Mouse (Mus musculus) forebrain, embryonic 13.5 days (tissue): ENCODE measurements around the gene Socs7. TPM values are rescaled to one million over a fixed set of nuclear protein-coding genes. Genes with fewer than 3 reads are reported as not detected.

Experiments
- ATAC-seq: fragments of 200-750 bp; cut with Nextera tagmentation; 2 replicates; pipeline ENCODE4 v1.8.0; 2017
- H3K27ac ChIP-seq: fragments of 300-500 bp; sonication (generic); 2 replicates; pipeline ENCODE4 v1.5.1; 2015; ENCODE audit warnings: inconsistent platforms, mild to moderate bottlenecking, moderate library complexity
- H3K27me3 ChIP-seq: fragments of 300-500 bp; sonication (generic); 2 replicates; pipeline ENCODE4 v1.6.1; 2015; ENCODE audit warnings: mild to moderate bottlenecking, inconsistent platforms
- H3K36me3 ChIP-seq: fragments of 300-500 bp; sonication (generic); 2 replicates; pipeline ENCODE4 v1.6.1; 2015; ENCODE audit warnings: mild to moderate bottlenecking, inconsistent platforms; ENCODE audit not compliant: poor library complexity, severe bottlenecking
- H3K4me1 ChIP-seq: fragments of 300-500 bp; sonication (generic); 2 replicates; pipeline ENCODE4 v1.6.1; 2015; ENCODE audit warnings: inconsistent platforms
- H3K4me2 ChIP-seq: fragments of 300-500 bp; sonication (generic); 2 replicates; pipeline ENCODE4 v1.6.1; 2015; ENCODE audit warnings: inconsistent platforms, mild to moderate bottlenecking, moderate library complexity
- H3K4me3 ChIP-seq: fragments of 300-500 bp; sonication (generic); 2 replicates; pipeline ENCODE4 v1.5.1; 2015; ENCODE audit warnings: mild to moderate bottlenecking, inconsistent platforms
- H3K9ac ChIP-seq: fragments of 300-500 bp; sonication (generic); 2 replicates; pipeline ENCODE4 v1.6.1; 2015; ENCODE audit warnings: mild to moderate bottlenecking, inconsistent platforms
- H3K9me3 ChIP-seq: fragments of 300-500 bp; sonication (generic); replicated peaks from 2 replicates; pipeline ENCODE4 v1.6.1; 2016; ENCODE audit warnings: inconsistent platforms
- WGBS: fragments of 180-500 bp; shearing (Covaris S2); methylation state at CpG from one replicate; pipeline ENCODE4 v1.1.7; 2015; 5-methylcytosine and 5-hydroxymethylcytosine counted together
- polyA plus RNA-seq: library from polyadenylated mRNA; unstranded; fragments of >200 nt; fragmentation: Nextera tagmentation; extraction: Ambion mirVana; gene quantifications from 2 replicates; pipeline ENCODE4 v1.2.1, GENCODE M21; 2015

Socs7 gene
- polyA plus RNA-seq, 1 experiment from 2014 or later = 7.7 TPM

DNA sequence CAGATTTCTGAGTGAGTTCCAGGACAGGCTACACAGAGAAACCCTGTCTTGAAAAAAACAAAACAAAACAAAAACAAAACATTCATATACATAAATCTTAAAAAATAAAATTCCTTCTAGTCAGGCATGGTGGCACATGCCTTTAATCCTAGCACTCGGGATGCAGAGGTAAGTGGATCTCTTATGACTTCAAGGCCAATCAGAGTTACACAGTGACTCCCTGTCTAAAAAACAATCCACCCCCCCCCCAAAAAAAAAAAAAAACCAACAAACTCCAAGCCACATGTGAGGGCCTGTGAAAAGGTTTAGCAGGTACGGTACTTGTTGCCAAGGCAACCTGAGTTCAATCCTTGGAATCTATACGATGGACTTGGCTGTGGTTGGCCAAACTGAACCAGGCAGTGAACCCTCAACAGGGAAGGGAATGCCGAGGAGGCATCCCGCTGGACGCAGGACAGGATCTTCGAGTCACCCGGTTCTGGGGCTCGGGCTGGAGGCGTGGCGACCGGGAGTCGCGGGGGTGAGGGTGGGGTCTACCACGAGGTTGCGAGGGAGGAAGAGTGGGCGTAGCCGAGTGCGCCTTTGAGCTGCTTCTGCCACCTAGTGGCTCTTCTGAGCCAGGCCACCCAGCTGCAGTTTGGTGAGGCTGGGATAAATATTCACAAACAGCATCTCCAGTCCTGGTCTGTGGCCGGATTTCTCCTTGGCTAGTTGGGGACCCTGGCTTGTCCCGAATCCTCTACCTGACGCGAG lies 37.8 kb downstream of the Socs7 start:
- Histone ChIP-seq H3K9ac (peak overlapping the region; percentile 37), H3K4me3 (peak overlapping the region; percentile 32), H3K36me3 (peaks cover 21% of the 10 kb centered on the region), H3K27ac (no peak overlapping the region), H3K4me2 (peak overlapping the region; percentile 67), H3K4me1 (peaks cover 26% of the 10 kb centered on the region), H3K9me3 (no peaks in the 10 kb centered on the region), H3K27me3 (peaks cover 5% of the 10 kb centered on the region; the same call in 1 of the 2 replicates)
- 5% methylated on average over 23 of the region's 23 CpGs for WGBS
- ATAC-seq = peak; percentile 58

GRCm38 (mm10) chr11:97401082-97401481 lies 38.7 kb downstream of the Socs7 start:
- Histone ChIP-seq H3K27ac (peak overlapping the region; percentile 75), H3K36me3 (peaks cover 12% of the 10 kb centered on the region), H3K4me3 (no peak overlapping the region), H3K27me3 (peaks cover 14% of the 10 kb centered on the region), H3K4me2 (peak overlapping the region; percentile 67), H3K9ac (peak overlapping the region; percentile 37), H3K4me1 (peaks cover 36% of the 10 kb centered on the region), H3K9me3 (no peaks in the 10 kb centered on the region)
- 7% methylated on average over 6 of the region's 6 CpGs for WGBS
- ATAC-seq = peak; percentile 54

GRCm38 (mm10) chr11:97401686-97402435 lies 39.5 kb downstream of the Socs7 start:
- ATAC-seq = no peak
- Histone ChIP-seq H3K4me3 (no peak overlapping the region), H3K4me1 (peaks cover 44% of the 10 kb centered on the region), H3K27ac (peak overlapping the region; percentile 75), H3K9ac (no peak overlapping the region), H3K27me3 (peaks cover 22% of the 10 kb centered on the region), H3K36me3 (peaks cover 4% of the 10 kb centered on the region; the same call in 1 of the 2 replicates), H3K9me3 (no peaks in the 10 kb centered on the region), H3K4me2 (no peak overlapping the region)
- 80% methylated on average over 3 of the region's 3 CpGs for WGBS

GRCm38 (mm10) chr11:97402746-97403145 lies 40.4 kb downstream of the Socs7 start:
- no peak overlapping the region for H3K4me2 ChIP-seq
- no peaks in the 10 kb centered on the region for H3K9me3 ChIP-seq
- no peak for ATAC-seq
- H3K9ac ChIP-seq = no peak overlapping the region
- H3K36me3 ChIP-seq = no peaks in the 10 kb centered on the region
- no peak overlapping the region for H3K4me3 ChIP-seq
- 11% methylated on average over 2 of the region's 2 CpGs for WGBS
- H3K27me3 ChIP-seq = peaks cover 30% of the 10 kb centered on the region
- H3K27ac ChIP-seq = no peak overlapping the region
- peaks cover 48% of the 10 kb centered on the region for H3K4me1 ChIP-seq

GRCm38 (mm10) chr11:97403614-97404183 lies 41.3 kb downstream of the Socs7 start:
- WGBS = 46% methylated on average over 8 of the region's 8 CpGs
- H3K4me1 ChIP-seq = peaks cover 48% of the 10 kb centered on the region
- peaks cover 33% of the 10 kb centered on the region for H3K27me3 ChIP-seq
- 0 out of 2 replicates have a peak overlapping the region, but pooled peaks have one; percentile 6 for H3K27ac ChIP-seq
- peak overlapping the region; percentile 96 for H3K4me2 ChIP-seq
- H3K9me3 ChIP-seq = no peaks in the 10 kb centered on the region
- H3K4me3 ChIP-seq = peak overlapping the region; percentile 59
- H3K9ac ChIP-seq = no peak overlapping the region
- no peaks in the 10 kb centered on the region for H3K36me3 ChIP-seq
- ATAC-seq = no peak

- Histone ChIP-seq H3K4me3 (peak overlapping the region; percentile 59), H3K27ac (peak overlapping the region; percentile 19; the same call in 1 of the 2 replicates), H3K27me3 (peaks cover 33% of the 10 kb centered on the region), H3K9me3 (no peaks in the 10 kb centered on the region), H3K4me1 (peaks cover 48% of the 10 kb centered on the region), H3K36me3 (no peaks in the 10 kb centered on the region), H3K9ac (peak overlapping the region; percentile 75), H3K4me2 (peak overlapping the region; percentile 96)
- peak; percentile 60 for ATAC-seq
- WGBS = under 1% methylated on average over 45 of the region's 61 CpGs
Observed at GRCm38 (mm10) chr11:97404184-97404760, 41.9 kb downstream of the Socs7 start.

DNA sequence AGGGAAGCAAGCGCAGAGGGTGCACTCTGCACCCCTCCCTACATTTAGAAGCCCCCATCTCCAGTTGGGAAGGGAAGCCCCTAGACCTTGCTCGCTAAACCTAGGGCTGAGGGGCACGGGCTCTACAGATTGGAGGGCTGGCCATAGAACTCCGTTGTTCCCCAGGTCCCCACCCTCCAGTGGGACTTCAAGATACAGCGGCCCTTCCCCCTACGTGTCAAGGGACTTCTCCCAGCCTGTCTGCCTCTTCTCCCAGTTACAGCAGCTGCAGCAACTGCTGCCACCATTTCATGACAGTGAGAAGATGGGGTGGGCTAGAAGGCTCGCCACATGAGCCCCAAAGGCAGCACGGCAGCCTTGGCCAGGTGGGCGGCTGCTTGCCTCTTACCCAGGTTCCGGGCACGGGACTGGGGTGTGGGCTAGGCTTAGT lies 42.4 kb downstream of the Socs7 start:
- H3K27me3 ChIP-seq = peaks cover 33% of the 10 kb centered on the region
- H3K27ac ChIP-seq = peak overlapping the region; percentile 19; the same call in 1 of the 2 replicates
- no peaks in the 10 kb centered on the region for H3K36me3 ChIP-seq
- peak overlapping the region; percentile 75 for H3K9ac ChIP-seq
- H3K9me3 ChIP-seq = no peaks in the 10 kb centered on the region
- peak; percentile 25; the same call in 1 of the 2 replicates for ATAC-seq
- WGBS = 1% methylated on average over 11 of the region's 11 CpGs
- H3K4me3 ChIP-seq = peak overlapping the region; percentile 59
- peaks cover 48% of the 10 kb centered on the region for H3K4me1 ChIP-seq
- peak overlapping the region; percentile 96 for H3K4me2 ChIP-seq

DNA sequence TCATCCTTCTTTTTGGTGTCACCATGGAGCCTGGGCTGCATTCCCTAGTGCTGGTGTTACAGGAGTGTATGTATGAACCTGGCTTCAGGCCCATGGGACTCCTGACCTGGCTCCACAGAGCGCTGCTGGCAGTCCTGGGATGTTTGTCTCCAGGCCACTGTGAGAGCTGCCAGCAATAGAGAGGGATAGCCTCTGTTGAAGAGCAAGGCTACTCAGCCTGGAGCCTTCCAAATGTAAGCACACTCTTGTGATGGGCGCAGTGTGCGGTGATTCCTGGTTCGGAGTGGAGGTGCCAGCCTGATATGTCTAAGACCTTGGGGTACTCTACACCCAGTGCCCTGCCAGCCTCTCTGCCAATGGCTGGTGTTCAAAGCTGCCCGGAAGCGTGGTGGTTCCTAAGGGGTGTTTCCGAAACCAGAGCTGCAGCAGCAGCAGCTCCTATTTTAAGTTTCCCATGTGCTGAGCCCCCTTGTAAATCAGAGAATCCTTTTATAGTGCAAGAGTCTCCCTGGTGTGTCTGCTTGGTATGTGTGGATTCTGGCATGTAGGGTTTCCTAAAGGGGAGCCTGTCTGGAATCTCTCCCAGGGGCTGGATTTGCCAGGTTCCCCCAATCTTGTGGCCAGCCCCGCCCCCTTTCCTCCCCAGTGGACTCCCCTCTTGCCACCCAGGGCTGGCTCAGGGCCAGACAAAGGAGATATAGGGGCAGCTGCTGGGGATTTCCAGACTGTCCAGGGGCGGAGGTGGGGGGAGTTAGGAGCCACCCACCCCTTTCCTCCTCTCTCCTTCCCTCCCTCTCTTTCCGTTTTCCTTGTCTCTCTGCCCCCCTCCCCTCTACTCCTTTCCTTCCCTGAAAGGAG lies 44.0 kb downstream of the Socs7 start:
- no peak overlapping the region for H3K27ac ChIP-seq

DNA sequence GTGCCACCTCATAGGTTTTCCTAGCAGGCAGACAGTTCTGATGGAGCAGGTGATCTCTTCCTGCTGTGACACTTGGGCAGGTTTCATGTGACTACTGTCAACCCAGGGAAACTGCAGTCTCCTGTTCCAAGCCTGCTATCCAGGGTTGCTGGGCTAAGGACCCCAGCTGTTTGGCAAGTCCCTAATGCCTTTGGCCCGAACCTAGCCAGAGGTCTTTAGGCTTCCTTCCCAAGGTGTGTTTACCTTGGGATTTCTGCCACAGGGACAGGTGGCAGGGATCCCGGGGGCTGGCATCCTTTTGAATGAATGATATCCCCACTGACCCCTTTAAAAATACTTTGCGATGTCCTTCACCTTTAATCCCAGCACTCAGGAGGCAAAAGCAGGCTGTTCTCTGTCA lies 45.1 kb downstream of the Socs7 start:
- H3K9ac ChIP-seq = no peak overlapping the region
- no peak overlapping the region for H3K4me3 ChIP-seq
- H3K9me3 ChIP-seq = no peaks in the 10 kb centered on the region
- H3K4me2 ChIP-seq = no peak overlapping the region
- 74% methylated on average over 3 of the region's 3 CpGs for WGBS
- no peak for ATAC-seq
- peaks cover 33% of the 10 kb centered on the region for H3K27me3 ChIP-seq
- H3K36me3 ChIP-seq = no peaks in the 10 kb centered on the region
- no peak overlapping the region for H3K27ac ChIP-seq
- peaks cover 31% of the 10 kb centered on the region for H3K4me1 ChIP-seq

More for the DNA sequence above, 44.0 kb downstream of the Socs7 start:
- ATAC-seq = no peak
- H3K4me1 ChIP-seq = peaks cover 35% of the 10 kb centered on the region
- 71% methylated on average over 10 of the region's 10 CpGs for WGBS
- peak overlapping the region; percentile 96; the same call in 1 of the 2 replicates for H3K4me2 ChIP-seq
- peak overlapping the region; percentile 9; the same call in 1 of the 2 replicates for H3K9ac ChIP-seq
- H3K9me3 ChIP-seq = no peaks in the 10 kb centered on the region
- H3K36me3 ChIP-seq = no peaks in the 10 kb centered on the region
- H3K27me3 ChIP-seq = peaks cover 33% of the 10 kb centered on the region
- H3K4me3 ChIP-seq = no peak overlapping the region

DNA sequence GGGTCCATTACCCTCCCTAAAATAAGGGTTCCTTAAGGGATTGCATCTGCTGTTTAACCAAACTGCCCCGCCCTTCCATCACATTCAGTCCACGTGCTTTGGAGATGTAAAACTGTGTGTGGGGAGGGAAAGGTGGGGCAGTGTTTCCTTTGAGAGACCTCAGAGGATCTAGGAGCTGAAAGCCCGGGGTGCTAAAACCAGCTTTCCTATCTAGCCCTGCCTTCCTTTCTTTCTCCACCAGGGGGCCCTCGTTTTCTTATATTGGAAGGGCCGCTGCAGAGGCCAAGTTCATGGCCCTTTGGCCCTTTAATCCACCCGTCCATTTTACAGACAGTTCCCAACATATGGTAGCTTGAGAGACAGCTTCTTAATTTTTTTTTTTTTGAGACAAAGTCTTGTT lies 45.8 kb downstream of the Socs7 start:
- Histone ChIP-seq H3K9ac (no peak overlapping the region), H3K36me3 (no peaks in the 10 kb centered on the region), H3K4me3 (no peak overlapping the region), H3K27ac (no peak overlapping the region), H3K27me3 (peaks cover 28% of the 10 kb centered on the region), H3K4me1 (peaks cover 31% of the 10 kb centered on the region), H3K9me3 (no peaks in the 10 kb centered on the region), H3K4me2 (no peak overlapping the region)
- 3% methylated on average over 6 of the region's 6 CpGs for WGBS
- no peak for ATAC-seq

GRCm38 (mm10) chr11:97410958-97411357 lies 48.6 kb downstream of the Socs7 start:
- Histone ChIP-seq H3K4me1 (peaks cover 24% of the 10 kb centered on the region), H3K4me2 (no peak overlapping the region), H3K27me3 (peaks cover 35% of the 10 kb centered on the region), H3K36me3 (no peaks in the 10 kb centered on the region), H3K27ac (no peak overlapping the region), H3K4me3 (no peak overlapping the region), H3K9me3 (no peaks in the 10 kb centered on the region), H3K9ac (no peak overlapping the region)
- 82% methylated on average over 4 of the region's 4 CpGs for WGBS
- no peak for ATAC-seq
